Mouse (Mus musculus) brain, embryonic 14.5 days (tissue): ENCODE measurements around the gene Ifi27l2a.
"Not testable (repeated sequence)": the region's sequence is repeated elsewhere in the genome, so short reads cannot be mapped to it uniquely, and the experiment has no call there.

Experiments
- CTCF ChIP-seq: fragments of 200-500 bp; IDR thresholded peaks from 2 replicates; pipeline ENCODE4 v1.5.1; 2012; ENCODE audit warnings: inconsistent platforms, mild to moderate bottlenecking, moderate library complexity, borderline replicate concordance; ENCODE audit not compliant: insufficient read depth, insufficient read length; ENCODE audit errors: extremely low read depth
- POLR2A ChIP-seq: fragments of 200-500 bp; IDR thresholded peaks from 2 replicates; pipeline ENCODE4 v1.6.1; 2012; ENCODE audit warnings: mild to moderate bottlenecking, inconsistent platforms, borderline replicate concordance; ENCODE audit not compliant: poor library complexity, insufficient read depth, insufficient read length, severe bottlenecking; ENCODE audit errors: extremely low read depth

DNA sequence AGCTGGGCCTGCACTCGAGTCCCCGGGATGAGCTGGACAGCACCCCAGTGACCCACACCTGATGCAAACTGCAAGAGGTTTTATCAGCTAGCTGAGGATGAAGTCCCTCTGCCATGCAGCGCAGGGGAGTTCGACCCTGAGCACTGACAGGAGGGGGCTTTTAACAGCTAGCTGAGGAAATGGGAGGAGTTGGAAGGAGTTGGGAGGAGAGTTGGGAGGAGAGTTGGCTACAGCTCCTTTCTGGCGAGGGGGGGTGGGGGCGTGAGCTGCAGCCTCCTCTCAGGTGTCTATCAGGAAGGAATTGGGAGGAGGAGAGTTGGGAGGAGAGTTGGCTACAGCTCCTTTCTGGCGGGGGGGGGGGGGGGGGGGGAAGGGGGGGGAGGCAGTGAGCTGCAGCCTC lies 781 bp upstream of the Ifi27l2a start:
- not testable (repeated sequence) for TF ChIP-seq POLR2A, CTCF
